Comparison of ENCODE assay signal across 9 mouse cellular contexts in the genomic region with DNA sequence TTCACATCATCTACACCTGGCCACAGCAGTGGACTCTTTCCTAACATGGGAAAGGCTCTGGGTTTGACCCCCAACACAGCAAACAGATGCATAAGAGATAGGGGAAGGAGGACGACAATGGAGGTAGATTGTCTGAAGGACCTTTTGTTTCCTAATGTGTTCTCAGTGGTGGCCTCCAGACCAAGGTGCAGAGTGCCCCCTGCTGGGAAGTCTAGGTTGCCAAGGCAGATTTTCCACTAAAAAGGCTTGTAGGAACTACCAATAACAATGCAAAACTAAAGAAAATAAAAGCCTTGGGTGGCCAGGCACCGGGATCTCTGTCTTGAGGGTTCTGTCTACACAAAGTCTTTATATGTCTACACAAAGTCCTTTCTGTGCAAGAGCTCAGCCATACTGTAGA. TPM values are rescaled to one million over a fixed set of nuclear protein-coding genes. Genes with fewer than 3 reads are reported as not detected.
DNase-seq lines count a peak whose midpoint lies in the region; ATAC-seq and TF ChIP-seq lines count a peak whose summit lies in the region.
"Had no signal": no experiment of that assay in that cellular context is flagged by ENCODE, and none has a peak within 500 bp of the region (broad histone marks: within the 10 kb centered on the region; RNA-seq: fewer than 3 reads in every experiment).

No protein-coding gene starts in this region.

- no peak for ATAC-seq in neural tube, embryonic 11.5 days (ENCODE audit: insufficient read depth, low FRiP score, low TSS enrichment)

- no peaks in the 10 kb centered on the region for H3K27me3 ChIP-seq in neural tube, embryonic 11.5 days (ENCODE audit: control insufficient read depth, insufficient read depth, low read length)

- H3K4me3 ChIP-seq in gastrocnemius, adult 2 months: no peak overlapping the region
- no peak overlapping the region for H3K4me3 ChIP-seq in neural tube, embryonic 11.5 days (ENCODE audit: low read depth, low read length)
- H3K4me3 ChIP-seq: myocyte had no signal

- no peak overlapping the region for H3K4me2 ChIP-seq in neural tube, embryonic 11.5 days (ENCODE audit: low read depth)

- intact Hi-C loops in gastrocnemius, adult 2 months (cut with DNase I): no loop called here
- intact Hi-C loops in gastrocnemius, postnatal 14 days (cut with DNase I; ENCODE audit: low total_unique reads): no loop called here

- DNase-seq in gastrocnemius, adult 2 months: no peak
- DNase-seq in gastrocnemius, postnatal 14 days: no peak
- DNase-seq in testis, postnatal 10 days (ENCODE audit: low spot score): peak; percentile 74
- DNase-seq in testis, postnatal 14 days (ENCODE audit: low spot score): no peak
- DNase-seq in embryo, embryonic 11 days: peak; percentile 69
- DNase-seq in layer of hippocampus, postnatal 25 days (ENCODE audit: extremely low spot score in 1 of 2, low spot score in 1 of 2): peak; percentile 37 to 76
- peak; percentile 61 for DNase-seq in neural tube, embryonic 11.5 days (ENCODE audit: low spot score)
- DNase-seq in heart, adult 11 months: no peak

- peaks cover 3% of the 10 kb centered on the region; the same call in 1 of the 2 replicates for H3K36me3 ChIP-seq in neural tube, embryonic 11.5 days (ENCODE audit: control insufficient read depth, insufficient read depth, low read length)

- WGBS in neural tube, embryonic 11.5 days: 38% methylated on average over 2 of the region's 2 CpGs

- peak; percentile 57 for TF ChIP-seq CTCF in gastrocnemius, adult 2 months (IDR thresholded peaks at IDR 0.05)

- no peaks in the 10 kb centered on the region for H3K4me1 ChIP-seq in neural tube, embryonic 11.5 days (ENCODE audit: control insufficient read depth, insufficient read depth, low read length)

- H3K9me3 ChIP-seq in neural tube, embryonic 11.5 days (ENCODE audit: control insufficient read depth, low read length): no peaks in the 10 kb centered on the region

- no peak overlapping the region for H3K9ac ChIP-seq in neural tube, embryonic 11.5 days (ENCODE audit: low read length)

- H3K27ac ChIP-seq in gastrocnemius, adult 2 months: no peak overlapping the region
- no peak overlapping the region for H3K27ac ChIP-seq in neural tube, embryonic 11.5 days (ENCODE audit: low read depth, low read length)

RNA-seq across cellular contexts. Expression of gene Ice1, which starts 54.9 kb away (rescaled TPM):
- total RNA-seq in gastrocnemius, adult 2 months (2021): 10 to 100 TPM; 17.1 to 22.8 TPM
- total RNA-seq in gastrocnemius, postnatal 14 days (2021): 10 to 100 TPM; 16.3 to 17.9 TPM
- total RNA-seq in layer of hippocampus, postnatal 25 days (2021): 10 to 100 TPM; 55.5 to 62.6 TPM
- 29.8 and 35.1 TPM in 2 replicates for polyA plus RNA-seq in neural tube, embryonic 11.5 days (2014; fragmentation: Nextera tagmentation; extraction: Ambion mirVana)

Comparison
In these comparisons a context has a peak if more than half of its experiments do, and no peak if none do; other contexts are left out.
1. DNase-seq: peak in testis, postnatal 10 days (single experiment), embryo, embryonic 11 days (single experiment), layer of hippocampus, postnatal 25 days (2 of 2) and neural tube, embryonic 11.5 days (single experiment); none in gastrocnemius, adult 2 months (single experiment), gastrocnemius, postnatal 14 days (single experiment), testis, postnatal 14 days (single experiment) and heart, adult 11 months (single experiment).